Mouse (Mus musculus): ENCODE results near the gene Fgfr2. TPM values are rescaled to one million over a fixed set of nuclear protein-coding genes. Genes with fewer than 3 reads are reported as not detected.

Gene Fgfr2
- polyA plus RNA-seq, 1 experiment: 14.7 TPM

DNA sequence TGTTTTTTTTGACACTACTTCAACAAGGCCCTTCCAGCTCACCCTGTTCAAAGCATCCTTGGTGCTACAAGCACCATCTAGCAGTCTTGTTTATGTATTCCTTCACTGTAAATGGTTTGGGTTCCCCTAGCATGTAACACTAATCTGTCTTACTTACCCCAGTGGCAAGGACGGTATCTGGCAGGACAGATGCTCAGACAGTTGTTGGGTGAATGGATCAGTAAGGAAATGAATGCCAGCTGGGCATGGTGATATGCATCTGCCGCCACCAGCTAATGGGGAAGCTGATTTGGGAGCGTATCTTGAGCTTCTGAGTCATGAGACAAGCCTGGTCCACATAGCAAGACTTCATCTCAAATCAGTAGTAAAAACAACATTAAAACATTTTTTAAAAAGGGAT is 2744.8 kb downstream of the Fgfr2 start:
- Histone ChIP-seq H3K4me3 (ENCODE audit: low read depth, low read length) (no peak overlapping the region), H3K36me3 (ENCODE audit: control insufficient read depth, insufficient read depth, low read length) (no peaks in the 10 kb centered on the region), H3K27ac (ENCODE audit: insufficient read depth, low read depth, low read length) (no peak overlapping the region), H3K27me3 (ENCODE audit: control insufficient read depth, insufficient read depth, low read length) (no peaks in the 10 kb centered on the region), H3K4me1 (ENCODE audit: control insufficient read depth, insufficient read depth, insufficient read length, low read length) (no peaks in the 10 kb centered on the region)
- TF ChIP-seq CTCF (IDR thresholded peaks at IDR 0.05; ENCODE audit: extremely low read depth, insufficient read length, insufficient replicate concordance, low read depth, low read length) (no peak), POLR2A (IDR thresholded peaks at IDR 0.05; ENCODE audit: low read depth, low read length) (no peak)
- WGBS: 81% methylated on average over 3 of the region's 3 CpGs

DNA sequence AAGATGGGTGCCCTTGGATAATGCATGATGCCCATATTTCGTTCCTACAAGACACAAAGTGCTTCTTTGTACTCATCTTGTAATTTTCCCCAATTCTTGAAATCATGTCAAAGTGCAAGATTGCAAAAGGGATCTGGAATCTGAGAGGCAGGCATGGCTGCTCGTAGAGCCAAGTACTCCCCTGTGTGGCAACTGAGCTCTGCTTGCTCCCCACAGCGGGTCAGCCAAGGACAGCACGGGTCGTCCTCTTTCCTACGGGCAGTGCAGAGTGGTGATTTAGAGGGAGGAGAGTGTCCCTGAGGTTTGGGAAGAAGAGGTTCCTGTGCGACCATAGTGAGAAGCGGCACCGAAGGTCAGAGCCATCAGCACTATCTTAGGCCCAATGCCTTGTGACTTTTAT is 2748.8 kb downstream of the Fgfr2 start:
- no peak for TF ChIP-seq CTCF (IDR thresholded peaks at IDR 0.05; ENCODE audit: extremely low read depth, insufficient read length, insufficient replicate concordance, low read depth, low read length)
- no peak for TF ChIP-seq POLR2A (IDR thresholded peaks at IDR 0.05; ENCODE audit: low read depth, low read length)
- 82% methylated on average over 9 of the region's 9 CpGs for WGBS
- H3K4me3 ChIP-seq (ENCODE audit: low read depth, low read length): no peak overlapping the region
- H3K27me3 ChIP-seq (ENCODE audit: control insufficient read depth, insufficient read depth, low read length): no peaks in the 10 kb centered on the region
- no peaks in the 10 kb centered on the region for H3K4me1 ChIP-seq (ENCODE audit: control insufficient read depth, insufficient read depth, insufficient read length, low read length)
- H3K36me3 ChIP-seq (ENCODE audit: control insufficient read depth, insufficient read depth, low read length): no peaks in the 10 kb centered on the region
- H3K27ac ChIP-seq (ENCODE audit: insufficient read depth, low read depth, low read length): no peak overlapping the region

DNA sequence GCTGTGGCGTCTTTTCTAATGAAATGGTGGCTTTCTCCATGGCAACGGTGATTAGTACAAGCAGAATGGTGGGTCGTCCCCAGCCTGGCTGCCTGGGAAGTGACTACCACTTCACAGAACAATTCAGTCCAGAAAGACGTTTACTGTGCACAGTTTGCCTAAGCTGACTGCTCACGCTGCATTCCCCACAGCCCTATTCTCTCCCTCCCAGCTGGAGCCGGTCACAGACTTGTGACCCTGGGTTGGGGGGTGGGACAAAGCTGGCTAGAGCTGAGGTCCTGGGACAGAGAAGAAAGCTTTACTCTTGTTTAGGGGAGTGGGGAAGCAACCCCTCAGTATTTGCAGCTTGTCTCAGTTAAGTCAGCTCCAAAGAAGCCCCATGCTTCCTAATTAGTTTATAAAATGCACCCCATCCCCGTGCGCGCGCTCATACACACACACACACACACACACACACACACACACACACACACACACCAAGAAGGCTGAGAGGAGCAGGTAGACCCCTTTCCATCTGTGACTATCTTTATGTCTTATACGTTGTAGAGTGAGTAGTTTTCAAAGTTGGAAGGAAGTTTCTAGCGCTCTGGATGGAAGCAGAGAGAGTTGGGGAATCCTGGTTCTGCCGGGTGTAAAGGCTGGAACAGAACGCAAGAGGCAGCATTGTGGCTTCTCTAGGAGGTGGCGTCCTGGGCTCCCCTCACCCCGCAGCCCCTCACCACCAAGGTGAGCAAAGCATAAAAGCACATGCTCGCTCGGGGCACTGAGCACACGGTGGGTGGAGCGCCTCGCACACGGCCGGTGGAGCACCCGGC is 2754.1 kb downstream of the Fgfr2 start:
- WGBS: 53% methylated on average over 24 of the region's 24 CpGs
- Histone ChIP-seq H3K4me1 (ENCODE audit: control insufficient read depth, insufficient read depth, insufficient read length, low read length) (no peaks in the 10 kb centered on the region), H3K27me3 (ENCODE audit: control insufficient read depth, insufficient read depth, low read length) (no peaks in the 10 kb centered on the region), H3K27ac (ENCODE audit: insufficient read depth, low read depth, low read length) (no peak overlapping the region), H3K4me3 (ENCODE audit: low read depth, low read length) (no peak overlapping the region), H3K36me3 (ENCODE audit: control insufficient read depth, insufficient read depth, low read length) (no peaks in the 10 kb centered on the region)
- TF ChIP-seq CTCF (IDR thresholded peaks at IDR 0.05; ENCODE audit: extremely low read depth, insufficient read length, insufficient replicate concordance, low read depth, low read length): no peak
- TF ChIP-seq POLR2A (IDR thresholded peaks at IDR 0.05; ENCODE audit: low read depth, low read length): no peak

DNA sequence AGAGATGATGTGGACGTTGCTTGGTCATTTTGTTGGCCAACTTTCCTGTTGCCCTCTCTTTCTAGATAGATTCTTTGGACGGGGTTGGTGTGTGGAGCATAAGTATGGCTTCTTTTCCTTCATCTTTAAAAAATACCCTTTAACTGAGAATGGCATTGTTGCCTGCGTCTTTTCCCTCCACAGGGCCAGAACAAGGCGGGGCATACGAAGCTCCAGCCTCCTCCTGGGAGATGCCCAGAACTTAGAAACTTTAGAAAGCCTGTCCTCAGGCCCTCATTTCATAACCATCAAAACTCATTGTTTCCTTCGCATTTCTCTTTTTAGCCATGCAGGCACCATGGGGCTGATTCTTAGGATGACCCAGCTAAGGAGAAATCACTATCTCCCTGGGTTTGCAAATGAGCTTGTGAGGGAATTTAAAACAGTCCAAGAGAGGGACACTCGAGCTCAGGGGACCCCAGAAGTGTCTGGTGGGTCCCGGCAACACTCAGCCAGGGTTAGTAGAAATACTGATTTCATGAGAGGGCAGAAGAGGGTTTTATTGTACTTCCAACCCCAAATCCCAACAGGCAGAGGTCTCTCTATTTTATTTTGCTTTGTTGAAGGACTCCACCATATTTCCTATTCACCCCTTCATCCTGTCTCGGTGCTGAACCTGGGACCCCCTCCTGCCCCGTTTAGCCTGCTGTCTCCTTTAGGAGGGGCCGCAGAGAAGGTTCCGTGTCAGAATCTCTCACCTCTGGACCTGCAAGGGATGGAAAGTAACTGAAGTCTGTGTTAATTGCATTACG is 2754.9 kb downstream of the Fgfr2 start:
- H3K4me3 ChIP-seq (ENCODE audit: low read depth, low read length): no peak overlapping the region
- no peak for TF ChIP-seq CTCF (IDR thresholded peaks at IDR 0.05; ENCODE audit: extremely low read depth, insufficient read length, insufficient replicate concordance, low read depth, low read length)
- no peak for TF ChIP-seq POLR2A (IDR thresholded peaks at IDR 0.05; ENCODE audit: low read depth, low read length)
- H3K27me3 ChIP-seq (ENCODE audit: control insufficient read depth, insufficient read depth, low read length): no peaks in the 10 kb centered on the region
- H3K27ac ChIP-seq (ENCODE audit: insufficient read depth, low read depth, low read length): no peak overlapping the region
- no peaks in the 10 kb centered on the region for H3K36me3 ChIP-seq (ENCODE audit: control insufficient read depth, insufficient read depth, low read length)
- no peaks in the 10 kb centered on the region for H3K4me1 ChIP-seq (ENCODE audit: control insufficient read depth, insufficient read depth, insufficient read length, low read length)
- 68% methylated on average over 13 of the region's 13 CpGs for WGBS

DNA sequence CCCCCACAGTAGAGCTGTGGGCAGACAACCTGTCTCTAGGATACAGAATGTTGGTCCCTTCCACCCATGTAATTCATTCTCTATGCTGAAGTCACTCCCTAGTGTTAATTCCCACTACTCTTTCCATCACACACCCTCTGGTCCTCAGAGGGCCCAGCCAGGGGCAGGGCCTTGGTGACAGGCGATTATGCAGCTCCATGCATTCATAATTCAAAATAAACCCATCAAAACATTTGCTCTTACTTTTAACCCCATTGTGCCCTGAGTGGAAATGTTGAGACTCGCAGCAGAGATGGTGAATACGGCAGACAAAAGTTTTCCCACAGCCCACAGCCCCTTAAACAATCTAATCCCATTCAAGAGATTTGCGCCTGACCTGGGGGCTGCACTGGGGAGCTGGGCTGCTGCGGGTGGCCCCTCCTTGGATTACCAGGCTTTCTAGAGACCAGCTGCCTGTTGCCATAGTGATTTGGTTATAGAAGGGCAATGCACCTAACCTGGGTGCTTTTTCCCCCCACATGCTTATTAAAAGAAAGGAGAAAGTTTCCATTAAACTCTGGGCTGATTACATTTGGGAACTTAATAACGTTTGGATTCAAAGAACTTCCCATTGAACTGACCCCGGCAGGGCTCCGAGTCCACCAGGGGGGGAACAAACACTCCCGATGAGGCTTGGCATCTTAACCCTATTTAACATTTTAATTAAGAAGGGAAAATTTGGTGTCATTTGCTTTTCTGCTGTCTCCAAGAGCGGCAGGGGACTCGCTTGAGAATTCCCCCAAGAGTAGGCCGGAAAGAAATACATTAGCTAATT is 2755.7 kb downstream of the Fgfr2 start:
- 74% methylated on average over 12 of the region's 12 CpGs for WGBS
- Histone ChIP-seq H3K4me1 (ENCODE audit: control insufficient read depth, insufficient read depth, insufficient read length, low read length) (no peaks in the 10 kb centered on the region), H3K4me3 (ENCODE audit: low read depth, low read length) (no peak overlapping the region), H3K27ac (ENCODE audit: insufficient read depth, low read depth, low read length) (no peak overlapping the region), H3K27me3 (ENCODE audit: control insufficient read depth, insufficient read depth, low read length) (no peaks in the 10 kb centered on the region), H3K36me3 (ENCODE audit: control insufficient read depth, insufficient read depth, low read length) (no peaks in the 10 kb centered on the region)
- TF ChIP-seq CTCF (IDR thresholded peaks at IDR 0.05; ENCODE audit: extremely low read depth, insufficient read length, insufficient replicate concordance, low read depth, low read length): no peak
- TF ChIP-seq POLR2A (IDR thresholded peaks at IDR 0.05; ENCODE audit: low read depth, low read length): no peak

DNA sequence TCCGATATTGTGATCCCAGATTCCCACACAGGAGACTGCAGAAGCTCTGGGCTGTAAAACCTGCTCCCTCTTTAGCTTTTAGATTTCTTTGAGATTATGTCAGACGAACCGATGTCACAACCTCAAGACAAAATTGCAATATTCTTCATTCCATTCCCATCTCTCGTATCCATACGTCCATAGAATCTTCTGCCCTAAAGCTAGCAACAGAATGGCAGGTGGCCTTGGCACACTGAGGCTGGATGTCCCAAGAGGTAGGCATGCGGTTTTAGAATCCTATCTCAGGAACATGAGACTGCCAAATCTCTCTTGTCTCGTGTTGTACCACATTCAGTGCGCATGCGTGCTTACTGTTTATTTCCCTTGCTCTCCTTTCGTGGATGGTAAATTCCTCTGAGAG is 2757.4 kb downstream of the Fgfr2 start:
- no peak overlapping the region for H3K27ac ChIP-seq (ENCODE audit: insufficient read depth, low read depth, low read length)
- H3K4me1 ChIP-seq (ENCODE audit: control insufficient read depth, insufficient read depth, insufficient read length, low read length): no peaks in the 10 kb centered on the region
- TF ChIP-seq POLR2A (IDR thresholded peaks at IDR 0.05; ENCODE audit: low read depth, low read length) (no peak), CTCF (IDR thresholded peaks at IDR 0.05; ENCODE audit: extremely low read depth, insufficient read length, insufficient replicate concordance, low read depth, low read length) (no peak)
- H3K36me3 ChIP-seq (ENCODE audit: control insufficient read depth, insufficient read depth, low read length): no peaks in the 10 kb centered on the region
- no peaks in the 10 kb centered on the region for H3K27me3 ChIP-seq (ENCODE audit: control insufficient read depth, insufficient read depth, low read length)
- H3K4me3 ChIP-seq (ENCODE audit: low read depth, low read length): no peak overlapping the region
- 94% methylated on average over 10 of the region's 10 CpGs for WGBS

Data from small intestine, adult 2 months (tissue).